Mouse (Mus musculus) heart, adult 2 months (tissue): ENCODE results near the gene Socs7.

Experiments used
- EP300 ChIP-seq: fragments of 200-500 bp; IDR thresholded peaks from 2 replicates; pipeline ENCODE4 v1.6.1; 2011; ENCODE audit warnings: low read depth, low read length, control low read depth; ENCODE audit not compliant: insufficient read depth
- POLR2A ChIP-seq: fragments of 200-500 bp; IDR thresholded peaks from 2 replicates; pipeline ENCODE4 v1.6.1; 2011; ENCODE audit warnings: mild to moderate bottlenecking, low read depth, low read length, control low read depth; ENCODE audit not compliant: insufficient read depth

DNA sequence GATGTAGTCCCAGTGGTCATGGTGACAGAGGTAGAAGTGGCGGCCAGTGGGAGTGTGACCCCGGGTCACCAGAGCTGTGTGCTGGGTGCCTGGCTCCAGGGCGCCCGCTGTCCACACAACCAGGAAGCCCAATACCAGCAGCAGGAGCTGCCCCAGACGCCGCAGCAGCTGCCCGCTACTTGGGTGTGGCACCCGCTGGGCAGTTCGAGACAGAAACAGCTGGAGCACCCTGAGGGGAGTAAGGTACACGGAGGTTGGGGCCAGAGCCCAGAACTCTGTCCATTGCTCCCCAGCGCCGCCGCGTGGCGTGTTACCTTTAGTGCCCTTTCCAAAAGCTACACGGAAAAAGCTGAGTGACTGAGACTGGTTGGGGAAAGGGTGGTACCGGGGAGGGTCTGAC, 18.7 kb upstream of the Socs7 start:
- TF ChIP-seq POLR2A (no peak), EP300 (no peak)
